Mouse (Mus musculus) midbrain, embryonic 12.5 days (tissue): ENCODE measurements around the gene Olfr159. TPM values are rescaled to one million over a fixed set of nuclear protein-coding genes. Genes with fewer than 3 reads are reported as not detected.

Source experiments
- ATAC-seq: fragments of 200-750 bp; cut with Nextera tagmentation; 2 replicates; pipeline ENCODE4 v1.8.0; 2017; ENCODE audit warnings: low read depth, moderate TSS enrichment, moderate library complexity; ENCODE audit not compliant: low FRiP score
- H3K27ac ChIP-seq: fragments of 300-500 bp; sonication (generic); replicated peaks from 2 replicates; pipeline ENCODE4 v1.5.1; 2016; ENCODE audit warnings: mild to moderate bottlenecking
- H3K27me3 ChIP-seq: fragments of 300-500 bp; sonication (generic); 2 replicates; pipeline ENCODE4 v1.6.1; 2016; ENCODE audit warnings: mild to moderate bottlenecking
- H3K36me3 ChIP-seq: fragments of 300-500 bp; sonication (generic); 2 replicates; pipeline ENCODE4 v1.6.1; 2016
- H3K4me1 ChIP-seq: fragments of 300-500 bp; sonication (generic); 2 replicates; pipeline ENCODE4 v1.6.1; 2016
- H3K4me2 ChIP-seq: fragments of 300-500 bp; sonication (generic); replicated peaks from 2 replicates; pipeline ENCODE4 v1.6.1; 2016; ENCODE audit warnings: mild to moderate bottlenecking, moderate library complexity
- H3K4me3 ChIP-seq: fragments of 300-500 bp; sonication (generic); 2 replicates; pipeline ENCODE4 v1.5.1; 2016; ENCODE audit warnings: mild to moderate bottlenecking
- H3K9ac ChIP-seq: fragments of 300-500 bp; sonication (generic); replicated peaks from 2 replicates; pipeline ENCODE4 v1.6.1; 2016; ENCODE audit warnings: mild to moderate bottlenecking, moderate library complexity
- H3K9me3 ChIP-seq: fragments of 300-500 bp; sonication (generic); 2 replicates; pipeline ENCODE4 v1.6.1; 2016; ENCODE audit warnings: mild to moderate bottlenecking
- WGBS: fragments of 180-500 bp; shearing (Covaris S2); methylation state at CpG from one replicate; pipeline ENCODE4 v1.1.7; 2016; 5-methylcytosine and 5-hydroxymethylcytosine counted together
- polyA plus RNA-seq: library from polyadenylated mRNA; unstranded; fragments of >200 nt; fragmentation: Nextera tagmentation; extraction: Ambion mirVana; gene quantifications from 2 replicates; pipeline ENCODE4 v1.2.1, GENCODE M21; 2016

The Olfr159 gene
- polyA plus RNA-seq, 1 experiment from 2014 or later, result not detected

DNA sequence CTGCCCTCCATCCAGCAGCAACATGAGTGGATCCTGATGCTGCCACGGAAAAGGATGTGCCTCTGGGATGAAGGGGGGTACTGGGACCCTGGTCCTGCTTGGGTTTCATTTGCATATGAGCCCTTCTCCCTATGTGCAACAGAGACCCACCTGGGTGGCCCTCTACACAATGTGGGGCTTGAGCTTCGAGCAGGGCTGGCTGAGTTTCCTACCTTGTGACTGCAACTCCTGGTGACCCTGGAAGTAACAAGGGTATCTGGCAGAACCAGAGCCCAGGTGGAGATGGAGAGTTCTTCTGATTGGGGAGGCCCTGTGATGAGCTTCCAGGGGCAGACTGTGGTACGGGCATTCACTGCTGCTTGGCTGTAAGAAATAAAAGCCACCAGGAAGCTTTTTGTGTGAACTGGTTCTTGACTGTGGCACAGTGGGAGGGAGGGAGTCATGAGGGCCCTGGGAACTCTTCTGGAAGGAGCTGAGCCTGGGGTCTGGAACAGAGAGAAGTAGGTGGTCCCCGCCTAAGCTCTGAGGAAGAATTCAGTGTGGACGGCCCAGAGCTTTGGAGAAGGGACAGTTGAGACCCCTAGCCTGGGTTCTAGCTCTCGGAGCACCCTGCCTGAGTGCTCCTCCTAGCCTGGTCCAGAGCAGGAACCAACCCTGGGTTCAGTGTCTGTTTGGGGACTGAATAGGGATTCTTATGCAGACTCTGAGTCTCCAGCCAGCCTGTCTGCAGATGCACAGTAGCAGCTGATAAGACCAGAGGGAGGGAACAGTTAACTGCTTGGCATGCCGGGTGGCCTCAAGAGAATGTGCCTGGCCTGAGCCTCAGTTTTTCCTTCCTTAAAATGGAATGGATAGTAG lies 42.9 kb downstream of the Olfr159 start:
- Histone ChIP-seq H3K4me2 (no peak overlapping the region), H3K9ac (no peak overlapping the region), H3K4me3 (no peak overlapping the region), H3K4me1 (no peaks in the 10 kb centered on the region), H3K27me3 (no peaks in the 10 kb centered on the region; the same call in 1 of the 2 replicates), H3K27ac (no peak overlapping the region), H3K36me3 (no peaks in the 10 kb centered on the region), H3K9me3 (no peaks in the 10 kb centered on the region)
- no peak for ATAC-seq
- 68% methylated on average over 7 of the region's 7 CpGs for WGBS

DNA sequence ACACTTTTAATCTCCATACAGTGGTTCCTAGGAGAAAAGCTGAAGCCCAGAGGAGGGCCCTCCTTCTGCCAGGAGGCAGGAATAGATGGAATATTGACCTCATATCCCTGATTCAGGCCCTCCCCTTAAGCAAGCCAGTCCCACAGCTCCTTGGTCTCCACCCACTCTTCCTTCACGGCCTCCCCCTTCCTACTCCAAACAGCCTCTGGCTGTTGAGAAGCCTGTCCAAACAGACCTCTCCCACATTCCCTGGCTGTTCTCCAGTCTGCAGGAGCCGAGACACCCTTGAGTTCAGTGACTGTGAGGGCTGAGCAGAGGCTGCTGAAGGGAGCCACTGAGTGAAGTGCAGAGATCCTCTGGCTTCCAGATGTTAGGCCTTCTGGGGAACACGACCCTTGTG lies 43.8 kb downstream of the Olfr159 start, which contains the start of gene Hrct1:
Gene Hrct1, plus strand, starts transcription at position 194 of the 400 bp plus-strand sequence.
- Histone ChIP-seq H3K27me3 (no peaks in the 10 kb centered on the region; the same call in 1 of the 2 replicates), H3K9me3 (no peaks in the 10 kb centered on the region), H3K36me3 (no peaks in the 10 kb centered on the region), H3K4me1 (no peaks in the 10 kb centered on the region), H3K9ac (no peak within 1 kb of the TSS), H3K4me3 (no peak within 1 kb of the TSS), H3K27ac (no peak within 1 kb of the TSS), H3K4me2 (no peak within 1 kb of the TSS)
- no peak for ATAC-seq
- 74% methylated on average over 3 of the region's 3 CpGs for WGBS

DNA sequence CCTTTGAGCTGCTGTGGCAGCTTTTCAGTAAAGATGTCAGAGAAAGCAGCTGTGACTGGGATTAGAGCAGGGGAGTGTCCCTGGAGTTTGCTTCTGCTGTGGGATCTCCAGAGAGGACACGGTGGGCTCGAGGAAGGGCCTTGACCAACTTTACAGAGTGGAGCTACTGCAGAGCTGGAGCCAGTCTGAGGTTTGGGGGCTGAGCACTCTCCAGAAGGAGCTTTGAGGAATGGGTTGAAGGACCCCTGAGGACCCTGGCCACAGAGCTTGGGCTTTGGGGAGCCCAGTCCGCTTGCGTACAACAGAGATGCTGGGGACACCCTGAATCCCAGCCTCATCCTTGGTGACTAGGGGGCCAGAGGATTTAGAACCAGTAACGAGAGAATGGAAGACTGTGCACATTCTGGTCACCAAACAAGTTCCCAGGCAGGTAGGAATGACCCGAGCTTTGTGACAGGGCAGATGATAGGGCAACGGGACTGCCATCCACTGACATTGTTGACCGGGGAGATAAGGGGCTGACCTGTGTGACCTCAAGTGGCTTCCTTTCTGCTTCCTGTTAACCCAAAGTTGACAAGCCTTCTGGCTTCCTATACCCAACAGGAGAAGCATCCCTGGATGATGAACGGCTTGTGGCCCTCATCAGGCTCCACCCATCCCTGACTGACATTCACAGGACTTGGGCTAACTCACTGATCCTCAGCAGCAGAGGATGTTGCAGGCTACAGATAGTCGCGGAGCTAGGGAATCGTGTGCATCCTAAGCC lies 44.4 kb downstream of the Olfr159 start:
- H3K4me3 ChIP-seq, result no peak overlapping the region
- H3K4me2 ChIP-seq, result no peak overlapping the region
- 80% methylated on average over 12 of the region's 12 CpGs for WGBS
- no peaks in the 10 kb centered on the region; the same call in 1 of the 2 replicates for H3K27me3 ChIP-seq
- ATAC-seq, result no peak
- H3K9me3 ChIP-seq, result no peaks in the 10 kb centered on the region
- no peaks in the 10 kb centered on the region for H3K4me1 ChIP-seq
- H3K36me3 ChIP-seq, result no peaks in the 10 kb centered on the region
- no peak overlapping the region for H3K27ac ChIP-seq
- no peak overlapping the region for H3K9ac ChIP-seq

DNA sequence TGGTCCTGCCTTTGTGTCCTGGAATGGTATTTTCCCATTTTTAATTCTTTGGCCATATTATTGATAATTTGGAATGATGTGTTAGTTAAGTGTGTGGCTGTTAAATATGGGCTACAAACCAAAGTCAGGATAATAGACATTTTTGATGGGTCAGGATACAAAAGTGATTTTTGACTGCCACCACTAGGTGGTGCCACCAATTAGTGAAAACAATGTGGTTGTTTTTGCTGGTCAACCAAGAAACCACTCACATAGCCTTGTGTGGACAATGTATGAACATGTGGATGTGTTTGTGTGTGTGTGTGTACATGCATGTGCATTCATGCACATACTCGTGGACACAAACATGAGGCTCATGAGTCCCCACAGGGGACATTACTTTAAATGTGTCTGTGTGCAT lies 46.0 kb downstream of the Olfr159 start:
- Histone ChIP-seq H3K4me2 (no peak overlapping the region), H3K4me3 (no peak overlapping the region), H3K4me1 (peaks cover 5% of the 10 kb centered on the region; the same call in 1 of the 2 replicates), H3K36me3 (no peaks in the 10 kb centered on the region), H3K9ac (no peak overlapping the region), H3K27me3 (no peaks in the 10 kb centered on the region; the same call in 1 of the 2 replicates), H3K27ac (no peak overlapping the region), H3K9me3 (no peaks in the 10 kb centered on the region)
- no peak for ATAC-seq
- 37% methylated on average over 1 of the region's 1 CpGs for WGBS

DNA sequence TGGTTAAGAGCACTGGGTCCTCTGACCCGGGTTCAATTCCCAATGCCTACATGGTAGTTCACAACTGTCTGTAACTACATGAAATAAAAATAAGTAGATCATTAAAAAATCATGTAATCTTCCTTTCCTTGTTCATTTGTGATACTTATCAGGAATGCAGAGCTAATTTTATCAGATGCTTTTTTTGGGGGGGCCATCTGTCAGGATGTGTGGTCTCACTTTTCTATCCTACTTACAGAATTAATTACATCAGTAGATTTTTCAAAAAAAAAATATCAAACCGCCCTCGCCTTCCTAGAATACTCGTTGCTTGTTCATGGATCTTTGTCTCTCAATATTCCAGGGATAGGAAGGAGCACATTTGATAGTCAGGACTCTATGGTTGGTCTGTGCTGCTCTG lies 48.6 kb downstream of the Olfr159 start:
- no peak overlapping the region for H3K4me2 ChIP-seq
- no peak overlapping the region for H3K4me3 ChIP-seq
- H3K27me3 ChIP-seq, result no peaks in the 10 kb centered on the region
- no peak overlapping the region for H3K27ac ChIP-seq
- H3K9me3 ChIP-seq, result no peaks in the 10 kb centered on the region
- H3K4me1 ChIP-seq, result peaks cover 5% of the 10 kb centered on the region; the same call in 1 of the 2 replicates
- ATAC-seq, result no peak
- WGBS, result 84% methylated on average over 4 of the region's 4 CpGs
- H3K36me3 ChIP-seq, result no peaks in the 10 kb centered on the region
- no peak overlapping the region for H3K9ac ChIP-seq

DNA sequence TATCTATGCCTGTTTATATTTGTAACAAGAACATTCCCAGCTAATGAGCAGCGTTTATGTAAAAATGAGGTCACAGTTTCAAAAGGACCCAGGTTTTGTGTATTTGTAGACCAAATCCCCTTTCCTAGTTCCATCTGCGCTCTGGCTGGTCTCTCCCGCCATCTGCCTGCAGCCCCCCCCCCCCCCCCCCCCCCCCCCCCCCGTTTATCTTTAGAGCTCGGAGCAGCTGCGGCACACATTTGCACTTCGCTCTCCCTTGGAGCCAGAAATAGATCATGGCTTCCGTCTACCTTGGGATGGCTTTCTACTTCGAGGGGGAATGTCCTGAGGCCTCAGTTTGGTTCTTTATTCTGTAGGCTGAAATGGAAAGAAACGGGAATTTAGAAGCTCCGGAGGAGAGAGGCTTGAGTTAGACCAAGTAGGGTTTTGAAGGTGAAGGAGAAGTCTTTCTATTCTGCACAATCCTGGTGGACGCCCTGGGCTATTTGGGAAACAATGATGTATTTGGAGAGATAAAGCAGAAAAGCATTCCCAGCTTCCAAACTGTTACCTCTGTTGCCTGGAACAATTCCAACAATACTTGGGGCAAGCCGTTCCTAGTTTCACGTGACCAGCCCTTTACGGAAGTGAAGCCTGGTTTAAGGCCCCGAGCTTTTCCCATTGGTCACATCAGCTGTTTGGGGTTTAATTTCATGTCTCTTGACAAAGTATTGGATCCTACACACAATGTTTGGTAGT lies 50.1 kb downstream of the Olfr159 start:
- Histone ChIP-seq H3K4me1 (peaks cover 5% of the 10 kb centered on the region; the same call in 1 of the 2 replicates), H3K4me3 (no peak overlapping the region), H3K9ac (no peak overlapping the region), H3K27me3 (no peaks in the 10 kb centered on the region), H3K36me3 (no peaks in the 10 kb centered on the region), H3K27ac (0 out of 2 replicates have a peak overlapping the region, but pooled peaks have one; percentile 39), H3K9me3 (no peaks in the 10 kb centered on the region), H3K4me2 (no peak overlapping the region)
- ATAC-seq, result no peak
- WGBS, result 61% methylated on average over 13 of the region's 16 CpGs

Other genes with a start within 250 kb of the Olfr159 start
- gene Tpm2, start 247.2 kb downstream of the Olfr159 start, polyA plus RNA-seq, result 46.0 and 61.3 TPM in 2 replicates
- gene Creb3, start 208.7 kb downstream of the Olfr159 start, polyA plus RNA-seq, result 48.8 and 64.1 TPM in 2 replicates
- 64.5 and 64.6 TPM in 2 replicates for gene Tln1, start 208.3 kb downstream of the Olfr159 start, polyA plus RNA-seq
- gene Rgp1, start 192.3 kb downstream of the Olfr159 start, polyA plus RNA-seq, result 31.8 and 37.2 TPM in 2 replicates
- 49.2 and 52.6 TPM in 2 replicates for gene Gba2, start 192.1 kb downstream of the Olfr159 start, polyA plus RNA-seq
- 0.51 and 1.8 TPM in 2 replicates for gene Msmp, start 186.5 kb downstream of the Olfr159 start, polyA plus RNA-seq
- 24.9 TPM in 2 replicates for gene Npr2, start 139.1 kb downstream of the Olfr159 start, polyA plus RNA-seq
- gene Spag8, start 117.4 kb downstream of the Olfr159 start, polyA plus RNA-seq, result 3.9 TPM in 2 replicates
- 70.6 and 71.8 TPM in 2 replicates for gene Hint2, start 114.5 kb downstream of the Olfr159 start, polyA plus RNA-seq
- gene Tmem8b, start 102.0 kb downstream of the Olfr159 start, polyA plus RNA-seq, result 11.9 and 14.7 TPM in 2 replicates
- 2.8 and 2.9 TPM in 2 replicates for gene Fam221b, start 101.9 kb downstream of the Olfr159 start, polyA plus RNA-seq
- gene Olfr70, start 70.2 kb downstream of the Olfr159 start, polyA plus RNA-seq, result not detected in 2 replicates
- gene Olfr71, start 60.8 kb downstream of the Olfr159 start, polyA plus RNA-seq, result not detected in 2 replicates
- gene Hrct1, start 43.8 kb downstream of the Olfr159 start, polyA plus RNA-seq, result 0.11 and 0.16 TPM in 2 replicates
- not detected in 2 replicates for gene Spaar, start 41.0 kb downstream of the Olfr159 start, polyA plus RNA-seq
- not detected in 2 replicates for gene Olfr156, start 52.9 kb upstream of the Olfr159 start, polyA plus RNA-seq
- gene Olfr157, start 69.2 kb upstream of the Olfr159 start, polyA plus RNA-seq, result not detected in 2 replicates
- not detected in 2 replicates for gene Olfr155, start 80.6 kb upstream of the Olfr159 start, polyA plus RNA-seq
- gene Reck, start 104.5 kb upstream of the Olfr159 start, polyA plus RNA-seq, result 12.0 and 15.1 TPM in 2 replicates
- gene Glipr2, start 186.4 kb upstream of the Olfr159 start, polyA plus RNA-seq, result 54.6 and 62.9 TPM in 2 replicates
- gene Ccin, start 212.5 kb upstream of the Olfr159 start, polyA plus RNA-seq, result not detected in 2 replicates
- gene Clta, start 233.4 kb upstream of the Olfr159 start, polyA plus RNA-seq, result 226 and 233 TPM in 2 replicates